8 mouse cellular contexts compared by ENCODE assay signal in the genomic region with DNA sequence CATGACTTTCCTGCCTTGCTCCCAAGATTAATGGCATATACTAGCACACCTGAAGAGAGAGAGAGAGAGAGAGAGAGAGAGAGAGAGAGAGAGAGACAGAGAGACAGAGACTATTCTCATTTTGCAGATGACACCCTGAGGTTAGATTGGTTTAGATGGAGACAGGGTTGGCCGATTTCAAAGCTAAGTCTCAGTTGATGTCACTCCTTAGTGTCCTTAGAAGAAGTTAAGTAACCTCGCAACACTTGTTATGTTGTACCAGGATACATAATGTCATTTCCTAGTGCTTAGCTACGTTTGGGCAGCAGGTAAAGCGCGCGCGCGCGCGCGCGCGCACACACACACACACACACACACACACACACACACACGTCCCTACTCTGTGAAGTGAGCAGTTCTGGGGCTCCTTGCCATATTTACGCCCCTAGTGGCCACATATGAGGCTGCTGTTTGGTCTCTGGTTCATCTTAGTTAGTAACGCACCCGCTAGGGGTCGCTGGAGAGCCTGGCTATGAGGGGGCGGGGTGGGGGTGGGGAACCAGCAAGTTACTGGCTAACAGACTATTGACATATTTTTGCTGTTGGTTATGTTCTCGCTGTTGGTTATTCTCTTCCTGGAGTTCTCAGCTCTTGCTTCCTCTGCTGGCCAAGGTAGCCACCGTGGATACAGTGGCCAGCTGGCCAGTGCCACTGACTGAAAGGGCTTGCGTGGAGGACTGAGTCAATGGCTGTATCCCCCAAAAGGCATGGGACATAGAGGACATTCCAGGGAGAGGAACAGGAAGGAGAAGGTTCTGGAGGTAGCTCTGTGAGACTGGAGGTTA. TPM values are rescaled to one million over a fixed set of nuclear protein-coding genes. Genes with fewer than 3 reads are reported as not detected.
A peak's percentile ranks its signal among the peaks of the same experiment; 100 is the strongest.
DNase-seq lines count a peak whose midpoint lies in the region; ATAC-seq and TF ChIP-seq lines count a peak whose summit lies in the region.

No protein-coding gene starts in this region.

- H3K27me3 ChIP-seq in embryonic facial prominence, embryonic 13.5 days: no peaks in the 10 kb centered on the region
- H3K27me3 ChIP-seq in heart, adult 2 months (ENCODE audit: control insufficient read depth, insufficient read depth, low read length): no peaks in the 10 kb centered on the region
- no peaks in the 10 kb centered on the region for H3K27me3 ChIP-seq in kidney, adult 2 months (replicated peaks; ENCODE audit: control insufficient read depth, insufficient read depth, low read length)
- H3K27me3 ChIP-seq in limb, embryonic 12.5 days: no peaks in the 10 kb centered on the region
- H3K27me3 ChIP-seq in midbrain, embryonic 15.5 days (replicated peaks): no peaks in the 10 kb centered on the region

- H3K27ac ChIP-seq in embryonic facial prominence, embryonic 13.5 days: no peak overlapping the region
- H3K27ac ChIP-seq in heart, adult 2 months: no peak overlapping the region
- no peak overlapping the region for H3K27ac ChIP-seq in kidney, adult 2 months (ENCODE audit: insufficient read depth, low read depth, low read length)
- no peak overlapping the region for H3K27ac ChIP-seq in limb, embryonic 12.5 days
- H3K27ac ChIP-seq in midbrain, embryonic 15.5 days: no peak overlapping the region

- H3K36me3 ChIP-seq in embryonic facial prominence, embryonic 13.5 days: no peaks in the 10 kb centered on the region
- no peaks in the 10 kb centered on the region for H3K36me3 ChIP-seq in heart, adult 2 months (ENCODE audit: control insufficient read depth, insufficient read depth, low read length)
- H3K36me3 ChIP-seq in kidney, adult 2 months (ENCODE audit: control insufficient read depth, insufficient read depth, low read length): no peaks in the 10 kb centered on the region
- H3K36me3 ChIP-seq in limb, embryonic 12.5 days: no peaks in the 10 kb centered on the region
- H3K36me3 ChIP-seq in midbrain, embryonic 15.5 days (replicated peaks): no peaks in the 10 kb centered on the region

- TF ChIP-seq EP300 in heart, adult 2 months (IDR thresholded peaks at IDR 0.05; ENCODE audit: insufficient read depth, low read depth, low read length): peak; percentile 92

- H3K4me1 ChIP-seq in embryonic facial prominence, embryonic 13.5 days: 0 out of 2 replicates have a peak, but pooled peaks cover 3% of the 10 kb centered on the region
- peaks cover 1% of the 10 kb centered on the region; the same call in 1 of the 2 replicates for H3K4me1 ChIP-seq in heart, adult 2 months (ENCODE audit: control insufficient read depth, insufficient read depth, low read length)
- H3K4me1 ChIP-seq in kidney, adult 2 months (ENCODE audit: control insufficient read depth, insufficient read depth, low read length): no peaks in the 10 kb centered on the region
- no peaks in the 10 kb centered on the region for H3K4me1 ChIP-seq in limb, embryonic 12.5 days (replicated peaks)
- H3K4me1 ChIP-seq in midbrain, embryonic 15.5 days: no peaks in the 10 kb centered on the region

- no peak overlapping the region for H3K9ac ChIP-seq in embryonic facial prominence, embryonic 13.5 days
- no peak overlapping the region for H3K9ac ChIP-seq in heart, adult 2 months (ENCODE audit: low read depth, low read length)
- H3K9ac ChIP-seq in limb, embryonic 12.5 days (replicated peaks): no peak overlapping the region
- H3K9ac ChIP-seq in midbrain, embryonic 15.5 days: no peak overlapping the region

- no peaks in the 10 kb centered on the region for H3K9me3 ChIP-seq in embryonic facial prominence, embryonic 13.5 days
- no peaks in the 10 kb centered on the region for H3K9me3 ChIP-seq in limb, embryonic 12.5 days
- no peaks in the 10 kb centered on the region for H3K9me3 ChIP-seq in midbrain, embryonic 15.5 days

- 0 out of 2 replicates have a peak overlapping the region, but pooled peaks have one; percentile 9 for H3K4me3 ChIP-seq in embryonic facial prominence, embryonic 13.5 days
- no peak overlapping the region for H3K4me3 ChIP-seq in heart, adult 2 months
- no peak overlapping the region for H3K4me3 ChIP-seq in kidney, adult 2 months (ENCODE audit: insufficient read depth, low read depth, low read length)
- H3K4me3 ChIP-seq in limb, embryonic 12.5 days (replicated peaks): no peak overlapping the region
- H3K4me3 ChIP-seq in midbrain, embryonic 15.5 days: no peak overlapping the region

- WGBS in embryonic facial prominence, embryonic 13.5 days: 20% methylated on average over 22 of the region's 22 CpGs
- 14% methylated on average over 22 of the region's 22 CpGs for WGBS in heart, adult 2 months
- 11% methylated on average over 22 of the region's 22 CpGs for WGBS in kidney, adult 2 months
- WGBS in limb, embryonic 12.5 days: 25% methylated on average over 22 of the region's 22 CpGs
- 23% methylated on average over 22 of the region's 22 CpGs for WGBS in midbrain, embryonic 15.5 days

- peak; percentile 93 for DNase-seq in 416B (ENCODE audit: low read depth)
- DNase-seq in adrenal gland, postnatal 4 days (ENCODE audit: low spot score in 2 of 2): peak; percentile 41 to 74
- peak; percentile 85 to 86 for DNase-seq in heart, adult 2 months
- DNase-seq in kidney, adult 2 months: peak; percentile 93
- DNase-seq in spleen, adult 18-20 months: peak; percentile 67 to 82

- ATAC-seq in embryonic facial prominence, embryonic 13.5 days (ENCODE audit: insufficient number of reproducible peaks, insufficient read depth, low FRiP score, low TSS enrichment, low read depth): 0 out of 2 replicates have a peak, but pooled peaks have one; percentile 62
- peak; percentile 79; the same call in 1 of the 2 replicates for ATAC-seq in limb, embryonic 12.5 days (ENCODE audit: insufficient number of reproducible peaks, insufficient read depth, low FRiP score, low TSS enrichment, low read depth)
- ATAC-seq in midbrain, embryonic 15.5 days (replicated peaks): peak; percentile 85

- TF ChIP-seq CTCF in heart, adult 2 months (IDR thresholded peaks at IDR 0.05): peak; percentile 77
- TF ChIP-seq CTCF in kidney, adult 2 months (conservative IDR thresholded peaks at IDR 0.05; ENCODE audit: insufficient read depth, insufficient read length, low read depth, low read length): peak; percentile 92

- intact Hi-C loops in heart, adult 2 months (cut with DNase I): loop anchor here (1.0 to 10.0 kb wide), 2 partner anchors 31 to 460 kb away; a partner anchor contains a TSS

- peak overlapping the region; percentile 33 for H3K4me2 ChIP-seq in embryonic facial prominence, embryonic 13.5 days
- no peak overlapping the region for H3K4me2 ChIP-seq in limb, embryonic 12.5 days
- H3K4me2 ChIP-seq in midbrain, embryonic 15.5 days: no peak overlapping the region; the same call in 1 of the 2 replicates

- no peaks in the 10 kb centered on the region for H3K79me2 ChIP-seq in heart, adult 2 months (replicated peaks; ENCODE audit: control insufficient read depth, insufficient read depth, low read length)

- TF ChIP-seq POLR2A in heart, adult 2 months (IDR thresholded peaks at IDR 0.05; ENCODE audit: insufficient read depth, low read depth, low read length): no peak
- TF ChIP-seq POLR2A in kidney, adult 2 months (IDR thresholded peaks at IDR 0.05; ENCODE audit: low read depth, low read length): no peak

RNA-seq across cellular contexts. Expression of a gene that starts 26.4 kb away (rescaled TPM):
- total RNA-seq in adrenal gland, postnatal 4 days (2021): 10 to 100 TPM; 17.0 to 17.6 TPM
- 11.0 and 11.7 TPM in 2 replicates for polyA plus RNA-seq in embryonic facial prominence, embryonic 13.5 days (2015; fragmentation: Nextera tagmentation; extraction: Ambion mirVana)
- total RNA-seq in heart, adult 2 months (2021): 10 to 100 TPM; 18.4 to 35.8 TPM
- 10.0 and 18.8 TPM in 2 replicates for polyA plus RNA-seq in heart, adult 2 months (2012; rRNA removed)
- polyA plus RNA-seq in kidney, adult 2 months (2012; rRNA removed): 25.7 and 29.2 TPM in 2 replicates
- polyA plus RNA-seq in limb, embryonic 12.5 days (2016; fragmentation: Nextera tagmentation; extraction: Ambion mirVana): 13.3 and 14.7 TPM in 2 replicates
- 20.0 and 20.9 TPM in 2 replicates for polyA plus RNA-seq in midbrain, embryonic 15.5 days (2015; fragmentation: Nextera tagmentation; extraction: Ambion mirVana)

RNA-seq across cellular contexts. Expression of a gene that starts 30.4 kb away (rescaled TPM):
- total RNA-seq in adrenal gland, postnatal 4 days (2021): 1 to 10 TPM; 1.7 to 2.0 TPM
- polyA plus RNA-seq in embryonic facial prominence, embryonic 13.5 days (2015; fragmentation: Nextera tagmentation; extraction: Ambion mirVana): 1.7 and 1.8 TPM in 2 replicates
- total RNA-seq in heart, adult 2 months (2021): 1 to 10 TPM; 2.0 to 2.9 TPM
- 9.3 and 11.2 TPM in 2 replicates for polyA plus RNA-seq in heart, adult 2 months (2012; rRNA removed)
- 7.5 and 8.0 TPM in 2 replicates for polyA plus RNA-seq in kidney, adult 2 months (2012; rRNA removed)
- 0.76 and 1.5 TPM in 2 replicates for polyA plus RNA-seq in limb, embryonic 12.5 days (2016; fragmentation: Nextera tagmentation; extraction: Ambion mirVana)
- polyA plus RNA-seq in midbrain, embryonic 15.5 days (2015; fragmentation: Nextera tagmentation; extraction: Ambion mirVana): 3.2 and 4.2 TPM in 2 replicates

RNA-seq across cellular contexts. Expression of a gene that starts 30.4 kb away (rescaled TPM):
- total RNA-seq in adrenal gland, postnatal 4 days (2021): 10 to 100 TPM; 39.6 to 48.0 TPM
- 111 TPM in 2 replicates for polyA plus RNA-seq in embryonic facial prominence, embryonic 13.5 days (2015; fragmentation: Nextera tagmentation; extraction: Ambion mirVana)
- 10 to 100 TPM; 27.0 to 31.4 TPM for total RNA-seq in heart, adult 2 months (2021)
- polyA plus RNA-seq in heart, adult 2 months (2012; rRNA removed): 11.0 and 28.0 TPM in 2 replicates
- 9.7 and 12.7 TPM in 2 replicates for polyA plus RNA-seq in kidney, adult 2 months (2012; rRNA removed)
- 135 and 138 TPM in 2 replicates for polyA plus RNA-seq in limb, embryonic 12.5 days (2016; fragmentation: Nextera tagmentation; extraction: Ambion mirVana)
- polyA plus RNA-seq in midbrain, embryonic 15.5 days (2015; fragmentation: Nextera tagmentation; extraction: Ambion mirVana): 99.2 and 101 TPM in 2 replicates

RNA-seq across cellular contexts. Expression of a gene that starts 55.1 kb away (rescaled TPM):
- total RNA-seq in adrenal gland, postnatal 4 days (2021): under 1 TPM; 0.11 to 0.39 TPM
- polyA plus RNA-seq in embryonic facial prominence, embryonic 13.5 days (2015; fragmentation: Nextera tagmentation; extraction: Ambion mirVana): 0.39 and 0.51 TPM in 2 replicates
- not detected for total RNA-seq in heart, adult 2 months (2021)
- not detected in 2 replicates for polyA plus RNA-seq in heart, adult 2 months (2012; rRNA removed)
- 0.05 TPM in 1 of 2 replicates, not detected in the other for polyA plus RNA-seq in kidney, adult 2 months (2012; rRNA removed)
- 0.28 and 0.70 TPM in 2 replicates for polyA plus RNA-seq in limb, embryonic 12.5 days (2016; fragmentation: Nextera tagmentation; extraction: Ambion mirVana)
- polyA plus RNA-seq in midbrain, embryonic 15.5 days (2015; fragmentation: Nextera tagmentation; extraction: Ambion mirVana): 0.67 and 0.74 TPM in 2 replicates

RNA-seq across cellular contexts. Expression of a gene that starts 59.4 kb away (rescaled TPM):
- total RNA-seq in adrenal gland, postnatal 4 days (2021): 10 to 100 TPM in 1 of 2 experiments, 1 to 10 TPM in 1; 2.1 to 83.8 TPM
- not detected in 2 replicates for polyA plus RNA-seq in embryonic facial prominence, embryonic 13.5 days (2015; fragmentation: Nextera tagmentation; extraction: Ambion mirVana)
- total RNA-seq in heart, adult 2 months (2021): 1 to 10 TPM; 3.3 to 4.3 TPM
- polyA plus RNA-seq in heart, adult 2 months (2012; rRNA removed): 7.1 and 11.0 TPM in 2 replicates
- polyA plus RNA-seq in kidney, adult 2 months (2012; rRNA removed): 1,103 and 1,106 TPM in 2 replicates
- not detected in 2 replicates for polyA plus RNA-seq in limb, embryonic 12.5 days (2016; fragmentation: Nextera tagmentation; extraction: Ambion mirVana)
- polyA plus RNA-seq in midbrain, embryonic 15.5 days (2015; fragmentation: Nextera tagmentation; extraction: Ambion mirVana): not detected in 2 replicates
